Mouse (Mus musculus) kidney, adult 2 months (tissue): Measurements from ENCODE around the gene Cbx6. TPM values are rescaled to one million over a fixed set of nuclear protein-coding genes. Genes with fewer than 3 reads are reported as not detected.

Experiments used
- DNase-seq: peaks from one replicate; pipeline ENCODE4 v3.0.0; 2021
- H3K27ac ChIP-seq: fragments of 200-500 bp; 2 replicates; pipeline ENCODE4 v1.5.1; 2012; ENCODE audit warnings: low read depth, low read length, control low read depth, inconsistent platforms; ENCODE audit not compliant: insufficient read depth
- H3K27me3 ChIP-seq: fragments of 200-500 bp; replicated peaks from 2 replicates; pipeline ENCODE4 v1.6.1; 2012; ENCODE audit warnings: mild to moderate bottlenecking, moderate library complexity, low read length, inconsistent platforms; ENCODE audit not compliant: control insufficient read depth, insufficient read depth
- H3K36me3 ChIP-seq: fragments of 200-500 bp; 2 replicates; pipeline ENCODE4 v1.6.1; 2012; ENCODE audit warnings: mild to moderate bottlenecking, moderate library complexity, low read length, inconsistent platforms; ENCODE audit not compliant: control insufficient read depth, insufficient read depth
- H3K4me1 ChIP-seq: fragments of 200-500 bp; 2 replicates; pipeline ENCODE4 v1.6.1; 2011; ENCODE audit warnings: low read length; ENCODE audit not compliant: control insufficient read depth, insufficient read depth
- H3K4me3 ChIP-seq: fragments of 200-500 bp; 2 replicates; pipeline ENCODE4 v1.5.1; 2011; ENCODE audit warnings: mild to moderate bottlenecking, low read depth, low read length, control low read depth; ENCODE audit not compliant: insufficient read depth
- CTCF ChIP-seq: fragments of 200-500 bp; conservative IDR thresholded peaks from 2 replicates; pipeline ENCODE4 v1.5.1; 2011; ENCODE audit warnings: low read depth, mild to moderate bottlenecking, control low read depth, low read length, moderate library complexity, mixed read lengths; ENCODE audit not compliant: insufficient read depth, insufficient read length
- POLR2A ChIP-seq: fragments of 200-500 bp; IDR thresholded peaks from one replicate; pipeline ENCODE4 v1.6.1; 2011; ENCODE audit warnings: low read depth, low read length, control low read depth
- WGBS: fragments of 180-500 bp; shearing (Covaris S2); methylation state at CpG from one replicate; pipeline ENCODE4 v1.1.7; 2018; 5-methylcytosine and 5-hydroxymethylcytosine counted together
- polyA plus RNA-seq: library from polyadenylated mRNA; depleted of rRNA; stranded (reverse); fragments of >200 nt; gene quantifications from 2 replicates; pipeline ENCODE4 v1.2.3, GENCODE M21; 2012

Gene Cbx6
- polyA plus RNA-seq, 1 experiment: 49.5 TPM

DNA sequence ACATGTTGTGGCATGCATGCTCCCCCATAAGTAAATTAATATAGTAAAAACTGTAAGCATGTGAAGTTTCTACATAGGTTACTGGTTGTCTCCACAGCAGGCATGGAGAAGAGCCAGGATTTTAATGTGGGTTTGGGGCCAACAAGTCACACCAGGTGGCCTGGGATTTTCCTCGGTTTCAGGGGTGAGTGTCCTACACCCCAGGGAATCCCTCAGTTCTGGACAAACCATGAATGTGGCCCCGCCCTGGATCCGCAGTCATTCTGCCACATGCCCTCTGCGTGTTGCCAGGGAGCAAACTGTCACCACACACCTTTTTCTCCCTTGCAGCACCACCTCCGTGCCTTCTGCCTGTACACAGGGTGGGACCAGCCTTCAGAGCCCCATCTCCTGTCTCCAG lies 25.8 kb downstream of the Cbx6 start:
- H3K36me3 ChIP-seq: no peaks in the 10 kb centered on the region
- no peak for TF ChIP-seq POLR2A
- no peak for TF ChIP-seq CTCF
- 69% methylated on average over 5 of the region's 5 CpGs for WGBS

DNA sequence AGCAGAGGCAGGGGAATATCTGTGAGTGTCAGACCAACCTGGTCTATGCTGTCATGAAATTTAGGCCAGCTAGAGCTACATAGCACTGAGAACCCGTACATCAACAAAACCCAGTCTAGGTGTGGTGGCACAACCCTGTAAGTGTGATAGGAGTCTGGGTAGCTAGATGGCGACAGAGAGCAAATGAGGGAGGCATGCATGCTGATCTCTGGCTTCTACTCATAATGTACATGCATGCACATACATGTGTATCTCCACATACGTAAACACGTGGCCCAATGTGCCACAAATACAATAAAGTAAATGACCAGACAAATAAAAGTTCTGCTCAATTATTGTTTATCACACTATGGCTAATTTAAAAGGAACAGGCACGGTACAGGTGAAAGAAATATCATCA lies 26.4 kb downstream of the Cbx6 start:
- 29% methylated on average over 5 of the region's 5 CpGs for WGBS
- TF ChIP-seq POLR2A (no peak), CTCF (peak; percentile 86)
- peak; percentile 53 for DNase-seq
- H3K4me1 ChIP-seq: no peaks in the 10 kb centered on the region
- H3K36me3 ChIP-seq: no peaks in the 10 kb centered on the region
- no peak overlapping the region for H3K27ac ChIP-seq
- 0 out of 2 replicates have a peak, but pooled peaks cover 2% of the 10 kb centered on the region for H3K27me3 ChIP-seq
- no peak overlapping the region for H3K4me3 ChIP-seq

More for the DNA sequence above, 25.8 kb downstream of the Cbx6 start:
- H3K4me3 ChIP-seq: no peak overlapping the region
- DNase-seq: no peak
- no peak overlapping the region for H3K27ac ChIP-seq
- 0 out of 2 replicates have a peak, but pooled peaks cover 2% of the 10 kb centered on the region for H3K27me3 ChIP-seq
- H3K4me1 ChIP-seq: no peaks in the 10 kb centered on the region

DNA sequence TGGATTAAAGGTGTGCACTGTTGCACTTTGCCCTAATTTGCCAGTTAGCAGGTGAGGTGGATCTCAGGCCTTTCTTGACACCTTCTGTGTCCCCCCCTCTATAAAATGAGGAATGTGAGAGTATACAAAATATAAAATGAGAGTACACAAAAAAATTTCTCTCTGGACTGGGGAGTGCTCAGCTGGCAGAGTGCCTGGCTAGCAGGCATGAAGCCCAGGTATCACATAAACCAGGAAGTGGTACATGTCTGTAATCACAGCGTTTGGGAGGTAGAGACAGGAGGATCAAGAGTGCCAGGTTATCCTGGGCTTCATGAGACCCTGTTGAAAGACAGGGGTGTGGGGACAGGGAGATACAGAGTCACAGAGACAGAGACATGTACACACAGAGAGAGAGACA lies 27.4 kb downstream of the Cbx6 start:
- Histone ChIP-seq H3K36me3 (no peaks in the 10 kb centered on the region), H3K27ac (no peak overlapping the region), H3K4me1 (no peaks in the 10 kb centered on the region), H3K4me3 (no peak overlapping the region), H3K27me3 (0 out of 2 replicates have a peak, but pooled peaks cover 4% of the 10 kb centered on the region)
- TF ChIP-seq POLR2A: no peak
- no peak for TF ChIP-seq CTCF
- 29% methylated on average over 1 of the region's 1 CpGs for WGBS
- DNase-seq: no peak

DNA sequence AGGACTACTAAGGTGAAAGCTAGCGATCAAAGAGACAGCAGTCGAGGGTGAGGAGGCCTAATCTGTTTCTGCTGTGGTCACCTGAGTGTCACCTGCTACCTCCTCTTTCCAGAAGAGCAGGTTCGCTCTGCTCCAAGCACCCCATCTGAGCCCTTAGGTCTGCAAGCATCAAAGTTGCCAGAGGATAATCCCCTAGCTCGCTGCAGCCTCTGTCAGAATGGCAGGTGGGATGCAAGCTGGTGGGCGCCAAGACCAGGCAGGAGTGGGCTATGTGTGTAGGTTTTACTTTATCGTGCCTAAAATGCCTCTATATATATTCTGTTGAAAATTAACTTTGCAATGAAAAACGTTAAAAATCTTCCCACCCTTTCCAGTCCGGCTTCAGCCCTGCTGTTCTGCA lies 29.2 kb downstream of the Cbx6 start:
- DNase-seq: no peak
- no peaks in the 10 kb centered on the region for H3K36me3 ChIP-seq
- no peaks in the 10 kb centered on the region for H3K4me1 ChIP-seq
- TF ChIP-seq POLR2A: no peak
- TF ChIP-seq CTCF: no peak
- no peak overlapping the region for H3K27ac ChIP-seq
- 32% methylated on average over 8 of the region's 8 CpGs for WGBS
- no peak overlapping the region for H3K4me3 ChIP-seq
- H3K27me3 ChIP-seq: 0 out of 2 replicates have a peak, but pooled peaks cover 4% of the 10 kb centered on the region

DNA sequence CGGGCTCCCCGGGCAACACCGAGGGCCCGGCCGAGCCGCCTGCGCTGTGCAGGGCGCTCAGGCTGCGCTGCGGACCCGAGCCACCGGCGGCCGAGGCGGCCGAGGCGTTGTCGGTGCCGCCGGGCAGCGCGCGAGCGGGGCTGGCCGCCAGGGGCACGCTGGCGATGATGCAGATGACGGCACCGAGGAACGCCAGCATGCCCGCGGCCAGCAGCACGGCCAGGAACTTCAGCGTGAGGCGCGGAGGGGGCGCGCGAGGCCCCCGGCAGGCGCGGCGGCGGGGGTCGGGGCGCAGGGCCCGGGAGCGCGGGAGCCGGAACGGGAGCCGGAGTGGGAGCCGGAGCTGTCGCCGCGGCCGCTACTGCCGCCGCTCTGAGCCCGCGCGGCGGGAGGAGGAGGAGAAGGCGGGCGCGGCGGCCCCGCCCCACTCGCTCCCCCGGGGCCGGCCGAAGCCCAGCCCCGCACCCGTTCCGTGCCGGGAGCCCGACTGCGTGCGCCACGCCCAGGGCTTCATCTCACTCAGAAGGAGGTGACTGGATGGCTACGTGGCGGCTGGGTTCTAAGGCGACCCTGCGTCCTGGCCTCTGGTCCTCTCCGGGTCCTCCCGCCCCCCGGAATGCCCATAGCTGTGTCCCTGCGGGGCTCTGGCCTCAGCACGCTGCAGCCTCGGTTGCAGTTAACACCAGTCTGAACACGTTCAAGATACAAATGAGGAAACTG lies 30.0 kb downstream of the Cbx6 start, which contains the start of gene Nptxr:
Gene Nptxr, minus strand, starts transcription at position 415 of the 720 bp plus-strand sequence.
- TF ChIP-seq CTCF (no peak), POLR2A (peak; percentile 24)
- under 1% methylated on average over 84 of the region's 91 CpGs for WGBS
- DNase-seq: peak; percentile 29
- Histone ChIP-seq H3K4me3 (peak within 1 kb of the TSS; percentile 65), H3K27me3 (0 out of 2 replicates have a peak, but pooled peaks cover 4% of the 10 kb centered on the region), H3K36me3 (no peaks in the 10 kb centered on the region), H3K4me1 (no peaks in the 10 kb centered on the region), H3K27ac (no peak within 1 kb of the TSS)

DNA sequence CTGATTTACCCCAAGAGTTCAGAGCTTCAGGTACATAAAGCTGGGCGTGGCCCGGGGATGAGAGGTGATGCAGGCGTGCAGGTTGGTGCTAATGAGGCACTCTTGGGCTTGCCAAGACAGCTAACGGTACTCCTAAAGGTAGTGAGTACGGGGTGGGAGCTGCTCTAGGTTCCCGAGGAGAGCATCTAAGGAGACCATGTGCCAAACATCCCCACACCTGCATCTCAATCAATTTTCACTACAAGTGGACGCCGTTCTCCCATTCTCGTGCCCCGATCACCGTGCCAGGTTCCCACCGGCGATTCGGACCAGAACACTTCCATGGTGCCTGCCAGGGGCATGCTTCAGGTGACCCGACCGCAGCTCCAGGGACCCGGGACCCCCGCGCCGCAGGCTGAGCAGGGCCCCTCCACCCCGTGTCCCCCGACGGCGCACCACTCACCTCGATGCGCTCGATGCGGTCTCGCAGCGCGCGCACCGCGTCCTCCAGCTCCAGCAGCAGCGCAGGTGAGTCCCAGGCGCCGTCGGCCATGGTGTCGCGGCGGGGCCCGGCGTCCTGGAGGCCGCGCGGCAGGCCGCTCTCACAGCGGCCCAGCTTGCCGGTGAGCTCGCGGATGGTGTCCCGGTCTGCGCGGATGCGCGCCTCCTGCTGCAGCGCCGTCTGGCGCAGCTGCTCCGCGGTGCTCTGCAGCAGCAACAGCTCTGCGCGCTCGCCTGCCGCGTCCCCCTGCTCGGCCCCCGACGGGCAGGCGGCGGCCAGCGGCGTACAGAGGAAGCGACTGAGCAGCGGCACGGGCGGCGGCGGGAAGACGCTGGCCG lies 30.7 kb downstream of the Cbx6 start:
- Histone ChIP-seq H3K4me3 (peak overlapping the region; percentile 65), H3K27ac (no peak overlapping the region), H3K27me3 (0 out of 2 replicates have a peak, but pooled peaks cover 4% of the 10 kb centered on the region), H3K36me3 (no peaks in the 10 kb centered on the region), H3K4me1 (no peaks in the 10 kb centered on the region)
- DNase-seq: no peak
- 6% methylated on average over 81 of the region's 81 CpGs for WGBS
- TF ChIP-seq POLR2A: no peak
- TF ChIP-seq CTCF: no peak

DNA sequence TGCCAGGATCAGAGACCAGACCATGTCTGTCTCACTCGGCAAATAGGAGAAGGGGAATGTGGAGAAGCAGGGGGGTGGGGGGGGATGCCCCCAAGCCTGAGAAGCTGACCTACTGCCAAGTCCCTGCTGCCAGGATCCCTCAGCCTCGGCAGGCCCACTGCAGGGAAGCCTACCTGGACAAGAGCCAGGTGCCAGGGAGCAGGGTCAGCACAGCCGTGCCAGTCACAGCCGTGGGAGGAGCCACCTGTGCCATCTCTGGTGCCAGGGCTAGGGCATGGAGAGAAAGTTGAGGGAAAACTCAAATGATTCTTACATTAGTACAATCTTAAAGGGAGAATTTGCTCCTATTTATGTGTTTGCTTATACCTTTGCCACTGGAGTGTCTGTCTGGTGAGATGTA lies 32.2 kb downstream of the Cbx6 start:
- H3K27me3 ChIP-seq: 0 out of 2 replicates have a peak, but pooled peaks cover 4% of the 10 kb centered on the region
- TF ChIP-seq POLR2A (no peak), CTCF (no peak)
- no peak for DNase-seq

More for the DNA sequence above, 32.2 kb downstream of the Cbx6 start:
- Histone ChIP-seq H3K36me3 (no peaks in the 10 kb centered on the region), H3K4me1 (no peaks in the 10 kb centered on the region), H3K4me3 (no peak overlapping the region), H3K27ac (no peak overlapping the region)
- 40% methylated on average over 4 of the region's 4 CpGs for WGBS
